Mouse (Mus musculus) cortical plate, adult 2 months (tissue): ENCODE data around the gene Srp68.

ENCODE experiments used
- CTCF ChIP-seq: fragments of 200-500 bp; IDR thresholded peaks from 2 replicates; pipeline ENCODE4 v1.5.1; 2011; ENCODE audit warnings: mild to moderate bottlenecking, control low read depth, low read length; ENCODE audit not compliant: insufficient read depth; ENCODE audit errors: extremely low read depth
- POLR2A ChIP-seq: fragments of 200-500 bp; IDR thresholded peaks from 2 replicates; pipeline ENCODE4 v1.6.1; 2011; ENCODE audit warnings: mild to moderate bottlenecking, low read length, control low read depth; ENCODE audit not compliant: insufficient read depth; ENCODE audit errors: extremely low read depth

GRCm38 (mm10) chr11:116232427-116232826 is 41.6 kb downstream of the Srp68 start:
- TF ChIP-seq POLR2A, result no peak
- TF ChIP-seq CTCF, result no peak
